Mouse (Mus musculus) common myeloid progenitor, adult 5-6 weeks (primary cell): ENCODE results near the gene Mark4. TPM values are rescaled to one million over a fixed set of nuclear protein-coding genes. Genes with fewer than 3 reads are reported as not detected.
A peak's percentile ranks its signal among the peaks of the same experiment; 100 is the strongest.

Experiments used
- ATAC-seq: replicated peaks from 2 replicates; pipeline ENCODE4 v1.8.0; 2016; ENCODE audit warnings: low read depth, mild to moderate bottlenecking, moderate TSS enrichment, inconsistent platforms; ENCODE audit not compliant: poor library complexity, severe bottlenecking
- total RNA-seq: library from RNA; stranded (forward); fragments of 200-1000, 187-1606 nt; gene quantifications from 2 replicates; pipeline ENCODE4 v1.2.3, GENCODE M21; 2017

The Mark4 gene
- total RNA-seq, 1 experiment from 2014 or later, result 4.6 TPM

GRCm38 (mm10) chr7:19405417-19405816 lies 53.2 kb downstream of the Mark4 start:
- ATAC-seq, result peak; percentile 94

DNA sequence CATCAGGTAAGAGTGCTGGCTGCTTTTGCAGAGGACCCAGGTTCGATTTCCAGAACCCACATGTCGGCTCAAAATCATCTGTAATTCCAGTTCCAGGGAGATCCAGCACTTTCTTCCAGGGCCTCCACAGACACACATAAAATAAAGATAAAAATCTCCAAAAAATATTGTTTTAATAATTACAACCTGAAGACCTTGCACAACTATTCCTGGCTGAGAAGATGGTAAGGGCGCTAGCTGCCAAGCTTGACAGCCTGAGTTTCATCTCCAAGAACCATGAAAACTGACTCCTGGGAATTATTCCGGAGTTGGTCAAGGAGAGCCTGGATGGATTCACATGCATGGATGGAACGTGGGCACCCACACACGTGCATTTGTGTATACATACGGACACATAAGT lies 54.1 kb downstream of the Mark4 start, which contains the start of gene Ckm:
Ckm (plus strand) TSS at position 301 of the 400 bp plus-strand sequence.
- no peak for ATAC-seq

DNA sequence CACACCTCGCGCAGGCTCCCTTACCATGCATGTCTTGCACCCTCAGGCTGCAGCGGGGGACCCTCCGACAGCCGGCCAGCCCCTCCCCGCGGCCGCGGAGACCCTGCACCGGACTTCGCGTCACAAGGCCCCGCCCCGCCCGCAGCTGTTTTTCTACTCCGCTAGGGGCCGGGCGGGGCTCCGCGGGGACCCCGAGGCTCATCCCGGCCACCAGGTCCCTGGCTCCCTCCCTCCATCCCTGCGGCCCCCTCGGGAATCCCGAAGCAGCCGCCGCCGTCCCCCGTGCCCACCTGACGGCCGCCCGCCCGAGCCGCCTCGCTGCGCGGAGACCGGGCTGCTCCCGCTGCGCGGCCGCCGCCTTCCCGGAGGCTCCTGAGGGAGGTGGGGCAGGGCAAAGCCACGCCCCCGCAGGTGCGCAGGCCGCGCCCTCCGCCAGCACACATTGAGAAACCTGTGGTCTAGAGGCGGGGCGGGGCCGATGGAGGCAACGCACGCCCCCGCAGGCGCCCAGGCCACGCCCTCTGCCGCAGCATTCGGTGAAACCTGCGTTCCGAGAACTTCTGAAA lies 54.8 kb downstream of the Mark4 start, which contains the start of gene Klc3:
Klc3 (minus strand) TSS at position 374 of the 566 bp plus-strand sequence.
- ATAC-seq, result peak; percentile 42

- ATAC-seq, result no peak
Measured at GRCm38 (mm10) chr7:19402535-19403112, 56.0 kb downstream of the Mark4 start.

GRCm38 (mm10) chr7:19400946-19401345 lies 57.7 kb downstream of the Mark4 start:
- ATAC-seq, result no peak

- ATAC-seq, result peak; percentile 66
Measured at GRCm38 (mm10) chr7:19399496-19400280, 58.9 kb downstream of the Mark4 start.

- ATAC-seq, result no peak
Measured at GRCm38 (mm10) chr7:19394484-19394883, 64.1 kb downstream of the Mark4 start.

- no peak for ATAC-seq
Measured at GRCm38 (mm10) chr7:19388699-19389413, 69.8 kb downstream of the Mark4 start.

GRCm38 (mm10) chr7:19383708-19384107 lies 74.9 kb downstream of the Mark4 start:
- no peak for ATAC-seq

DNA sequence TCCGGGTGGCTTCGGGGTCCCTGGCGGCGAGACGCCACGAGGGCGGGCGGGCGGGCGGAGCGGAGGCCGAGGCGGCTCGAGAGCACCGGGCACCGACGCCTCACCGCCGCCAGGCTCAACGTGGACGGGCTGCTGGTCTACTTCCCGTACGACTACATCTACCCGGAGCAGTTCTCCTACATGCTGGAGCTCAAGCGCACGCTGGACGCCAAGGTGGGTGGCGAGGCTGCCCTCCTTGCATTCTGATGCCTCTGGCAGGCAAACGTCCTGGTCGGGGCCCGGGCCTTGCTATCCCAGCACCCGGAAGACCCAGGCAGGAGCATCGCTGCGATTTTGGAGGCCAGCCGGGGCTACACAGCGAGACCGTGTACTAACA lies 76.5 kb downstream of the Mark4 start:
- peak; percentile 40 for ATAC-seq

DNA sequence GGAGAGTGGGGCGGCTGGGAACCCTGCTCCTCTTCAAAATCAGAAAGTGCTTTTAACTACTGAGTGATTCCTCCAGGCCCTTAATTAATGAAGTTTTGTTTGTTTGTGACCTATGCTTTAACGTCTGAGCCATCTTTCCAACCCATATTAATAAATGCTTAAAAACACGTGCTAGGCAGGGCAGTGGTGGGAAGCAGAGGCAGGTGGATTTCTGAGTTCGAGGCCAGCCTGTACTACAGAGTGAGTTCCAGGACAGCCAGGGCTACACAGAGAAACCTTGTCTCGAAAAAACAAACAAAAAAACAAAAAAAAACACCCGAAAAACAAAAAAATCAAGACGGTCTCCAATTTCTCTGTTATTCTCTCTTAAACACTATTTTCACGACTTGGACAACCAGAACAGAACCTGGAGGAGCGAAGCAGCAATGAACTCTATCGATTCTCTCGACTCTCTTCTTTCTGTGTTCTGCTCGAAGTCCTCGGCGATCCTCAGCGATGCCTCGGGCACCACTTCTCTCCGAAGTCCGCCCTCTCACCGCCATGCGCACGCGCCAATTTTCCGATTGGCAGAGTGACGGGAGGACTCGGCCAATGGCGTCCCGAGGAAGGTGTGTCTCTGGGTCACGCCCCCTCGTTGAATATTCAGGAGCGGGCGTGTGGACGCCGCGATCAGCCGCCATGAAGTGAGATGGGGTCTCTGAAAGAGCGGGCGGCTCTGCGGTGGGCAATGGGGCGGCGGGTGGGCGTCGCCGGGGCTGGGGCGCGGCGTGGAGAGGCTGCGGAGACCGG lies 77.0 kb downstream of the Mark4 start, which contains the start of gene Ercc2:
Ercc2 (plus strand) TSS at position 634 of the 789 bp plus-strand sequence.
- peak; percentile 100 for ATAC-seq

GRCm38 (mm10) chr7:19378049-19378448 lies 80.6 kb downstream of the Mark4 start:
- ATAC-seq, result no peak

- no peak for ATAC-seq
Measured at GRCm38 (mm10) chr7:19376019-19376418, 82.6 kb downstream of the Mark4 start.

DNA sequence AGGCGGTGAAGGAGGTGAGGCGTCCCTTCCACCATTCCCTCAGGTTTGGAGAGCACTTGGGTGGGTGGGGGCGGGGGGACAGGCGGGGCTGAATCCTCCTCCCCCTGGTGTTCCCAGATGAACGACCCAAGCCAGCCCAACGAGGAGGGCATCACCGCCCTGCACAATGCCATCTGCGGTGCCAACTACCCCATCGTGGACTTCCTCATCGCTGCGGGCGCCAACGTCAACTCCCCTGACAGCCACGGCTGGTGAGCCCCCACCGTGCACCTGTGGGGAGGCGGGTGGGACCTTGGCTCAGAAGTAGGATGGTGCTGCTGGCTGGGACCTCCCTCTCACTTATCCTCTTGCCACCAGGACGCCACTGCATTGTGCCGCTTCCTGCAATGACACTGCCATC lies 83.3 kb downstream of the Mark4 start:
- ATAC-seq, result no peak

Other genes with a start within 250 kb of the Mark4 start
- gene Gpr4, start 246.3 kb downstream of the Mark4 start, total RNA-seq, result not detected in 2 replicates
- gene Opa3, start 230.5 kb downstream of the Mark4 start, total RNA-seq, result 22.4 and 24.0 TPM in 2 replicates
- gene Vasp, start 187.0 kb downstream of the Mark4 start, total RNA-seq, result 47.6 and 61.7 TPM in 2 replicates
- gene Ppm1n, start 178.8 kb downstream of the Mark4 start, total RNA-seq, result not detected in 2 replicates
- 0.14 TPM in 1 of 2 replicates, not detected in the other for gene Rtn2, start 176.2 kb downstream of the Mark4 start, total RNA-seq
- gene Fosb, start 148.8 kb downstream of the Mark4 start, total RNA-seq, result 61.8 and 98.3 TPM in 2 replicates
- gene Ercc1, start 114.0 kb downstream of the Mark4 start, total RNA-seq, result 17.1 and 18.9 TPM in 2 replicates
- gene Cd3eap, start 99.3 kb downstream of the Mark4 start, total RNA-seq, result 23.2 and 27.6 TPM in 2 replicates
- 0.82 and 0.96 TPM in 2 replicates for gene Ppp1r13l, start 99.1 kb downstream of the Mark4 start, total RNA-seq
- 25.8 and 30.3 TPM in 2 replicates for gene Ercc2, start 76.8 kb downstream of the Mark4 start, total RNA-seq
- not detected in 2 replicates for gene Klc3, start 54.7 kb downstream of the Mark4 start, total RNA-seq
- 1.5 and 3.6 TPM in 2 replicates for gene Ckm, start 54.0 kb downstream of the Mark4 start, total RNA-seq
- 3.1 and 4.2 TPM in 2 replicates for gene Exoc3l2, start 4.5 kb upstream of the Mark4 start, total RNA-seq
- gene Bloc1s3, start 49.5 kb upstream of the Mark4 start, total RNA-seq, result 2.6 and 2.8 TPM in 2 replicates
- 33.6 and 43.7 TPM in 2 replicates for gene Trappc6a, start 49.6 kb upstream of the Mark4 start, total RNA-seq
- 0.27 and 0.68 TPM in 2 replicates for gene Nkpd1, start 59.0 kb upstream of the Mark4 start, total RNA-seq
- 10.5 and 14.9 TPM in 2 replicates for gene Ppp1r37, start 104.3 kb upstream of the Mark4 start, total RNA-seq
- gene Zfp296, start 118.5 kb upstream of the Mark4 start, total RNA-seq, result 2.6 and 6.3 TPM in 2 replicates
- gene Gemin7, start 118.8 kb upstream of the Mark4 start, total RNA-seq, result 41.0 and 56.4 TPM in 2 replicates
- gene Clasrp, start 145.7 kb upstream of the Mark4 start, total RNA-seq, result 27.3 and 33.4 TPM in 2 replicates
- gene Relb, start 170.6 kb upstream of the Mark4 start, total RNA-seq, result 2.8 and 3.1 TPM in 2 replicates
- 28.0 and 29.1 TPM in 2 replicates for gene Clptm1, start 206.2 kb upstream of the Mark4 start, total RNA-seq
- gene Apoc2, start 219.1 kb upstream of the Mark4 start, total RNA-seq, result not detected in 2 replicates
- gene Gm44805, start 222.6 kb upstream of the Mark4 start, total RNA-seq, result not detected in 2 replicates
- not detected in 2 replicates for gene Apoc4, start 222.7 kb upstream of the Mark4 start, total RNA-seq
- gene Apoc1, start 233.8 kb upstream of the Mark4 start, total RNA-seq, result 7.3 TPM in 1 of 2 replicates, not detected in the other
- gene Apoe, start 240.4 kb upstream of the Mark4 start, total RNA-seq, result 659 and 679 TPM in 2 replicates